Mouse (Mus musculus) layer of hippocampus, adult 9-11 months (tissue): ENCODE measurements around the gene Patj.
A peak's percentile ranks its signal among the peaks of the same experiment; 100 is the strongest.

Experiments
- DNase-seq: peaks from one replicate; pipeline ENCODE4 v3.0.0; 2022

The Patj gene

GRCm38 (mm10) chr4:98733660-98734059, 338.1 kb downstream of the Patj start:
- no peak for DNase-seq

GRCm38 (mm10) chr4:98739753-98740152, 344.2 kb downstream of the Patj start:
- no peak for DNase-seq

GRCm38 (mm10) chr4:98743209-98743905, 347.8 kb downstream of the Patj start:
- DNase-seq: no peak

GRCm38 (mm10) chr4:98743906-98744210, 348.3 kb downstream of the Patj start:
- DNase-seq: no peak

- no peak for DNase-seq
Measured at GRCm38 (mm10) chr4:98754456-98754855, 358.9 kb downstream of the Patj start.

GRCm38 (mm10) chr4:98756141-98756540, 360.6 kb downstream of the Patj start:
- no peak for DNase-seq

GRCm38 (mm10) chr4:98758012-98758821, 362.6 kb downstream of the Patj start:
- peak; percentile 39 for DNase-seq

GRCm38 (mm10) chr4:98758872-98759518, 363.4 kb downstream of the Patj start:
- DNase-seq: no peak

GRCm38 (mm10) chr4:98767134-98768133, 371.8 kb downstream of the Patj start:
- DNase-seq: no peak
